Mouse (Mus musculus) forebrain, embryonic 15.5 days (tissue): ENCODE results near the gene Cspg5. TPM values are rescaled to one million over a fixed set of nuclear protein-coding genes. Genes with fewer than 3 reads are reported as not detected.

ENCODE experiments used
- ATAC-seq: fragments of 200-750 bp; cut with Nextera tagmentation; replicated peaks from 2 replicates; pipeline ENCODE4 v1.8.0; 2017; ENCODE audit warnings: mild to moderate bottlenecking, moderate TSS enrichment, moderate library complexity
- H3K27ac ChIP-seq: fragments of 300-500 bp; sonication (generic); replicated peaks from 2 replicates; pipeline ENCODE4 v1.5.1; 2015; ENCODE audit warnings: mild to moderate bottlenecking, inconsistent platforms
- H3K27me3 ChIP-seq: fragments of 300-500 bp; sonication (generic); 2 replicates; pipeline ENCODE4 v1.6.1; 2015; ENCODE audit warnings: inconsistent platforms
- H3K36me3 ChIP-seq: fragments of 300-500 bp; sonication (generic); 2 replicates; pipeline ENCODE4 v1.6.1; 2015; ENCODE audit warnings: mild to moderate bottlenecking, inconsistent platforms
- H3K4me1 ChIP-seq: fragments of 300-500 bp; sonication (generic); 2 replicates; pipeline ENCODE4 v1.6.1; 2015; ENCODE audit warnings: inconsistent platforms
- H3K4me2 ChIP-seq: fragments of 300-500 bp; sonication (generic); replicated peaks from 2 replicates; pipeline ENCODE4 v1.6.1; 2015; ENCODE audit warnings: mild to moderate bottlenecking, inconsistent platforms
- H3K4me3 ChIP-seq: fragments of 300-500 bp; sonication (generic); 2 replicates; pipeline ENCODE4 v1.5.1; 2015; ENCODE audit warnings: mild to moderate bottlenecking, inconsistent platforms
- H3K9ac ChIP-seq: fragments of 300-500 bp; sonication (generic); replicated peaks from 2 replicates; pipeline ENCODE4 v1.6.1; 2015; ENCODE audit warnings: mild to moderate bottlenecking, inconsistent platforms
- H3K9me3 ChIP-seq: fragments of 300-500 bp; sonication (generic); 2 replicates; pipeline ENCODE4 v1.6.1; 2016; ENCODE audit warnings: inconsistent platforms
- WGBS: fragments of 180-500 bp; shearing (Covaris S2); methylation state at CpG from one replicate; pipeline ENCODE4 v1.1.7; 2015; ENCODE audit warnings: mixed read lengths; 5-methylcytosine and 5-hydroxymethylcytosine counted together
- polyA plus RNA-seq: library from polyadenylated mRNA; unstranded; fragments of >200 nt; fragmentation: Nextera tagmentation; extraction: Ambion mirVana; gene quantifications from 2 replicates; pipeline ENCODE4 v1.2.1, GENCODE M21; 2015

Cspg5 gene
- 84.5 and 90.8 TPM in 2 replicates for polyA plus RNA-seq

- H3K4me2 ChIP-seq = peak within 1 kb of the TSS; percentile 95
- H3K27me3 ChIP-seq = no peaks in the 10 kb centered on the region
- H3K9ac ChIP-seq = peak within 1 kb of the TSS; percentile 65
- peaks cover 23% of the 10 kb centered on the region for H3K4me1 ChIP-seq
- ATAC-seq = no peak
- H3K27ac ChIP-seq = peak within 1 kb of the TSS; percentile 88; the same call in 1 of the 2 replicates
- no peaks in the 10 kb centered on the region for H3K9me3 ChIP-seq
- H3K36me3 ChIP-seq = peaks cover 24% of the 10 kb centered on the region
- WGBS = 83% methylated on average over 7 of the region's 7 CpGs
- peak within 1 kb of the TSS; percentile 62 for H3K4me3 ChIP-seq
Observed at GRCm38 (mm10) chr9:110243221-110243833, at the start of gene Cspg5. Cspg5 (plus strand) TSS chr9:110243783.

GRCm38 (mm10) chr9:110199870-110200269 lies 43.7 kb upstream of the Cspg5 start:
- H3K4me1 ChIP-seq = no peaks in the 10 kb centered on the region
- no peaks in the 10 kb centered on the region for H3K27me3 ChIP-seq
- H3K9ac ChIP-seq = no peak overlapping the region
- no peak overlapping the region for H3K4me3 ChIP-seq
- 91% methylated on average over 2 of the region's 2 CpGs for WGBS
- ATAC-seq = no peak
- H3K9me3 ChIP-seq = no peaks in the 10 kb centered on the region
- no peak overlapping the region for H3K4me2 ChIP-seq
- H3K27ac ChIP-seq = no peak overlapping the region
- H3K36me3 ChIP-seq = peaks cover 79% of the 10 kb centered on the region

GRCm38 (mm10) chr9:110205526-110206404 lies 37.8 kb upstream of the Cspg5 start:
- no peak overlapping the region for H3K4me3 ChIP-seq
- peaks cover 75% of the 10 kb centered on the region for H3K36me3 ChIP-seq
- WGBS = 8% methylated on average over 15 of the region's 15 CpGs
- H3K4me1 ChIP-seq = peaks cover 32% of the 10 kb centered on the region
- ATAC-seq = peak; percentile 96
- peak overlapping the region; percentile 88 for H3K27ac ChIP-seq
- no peaks in the 10 kb centered on the region for H3K27me3 ChIP-seq
- H3K9ac ChIP-seq = no peak overlapping the region
- H3K9me3 ChIP-seq = no peaks in the 10 kb centered on the region
- no peak overlapping the region for H3K4me2 ChIP-seq

- H3K9ac ChIP-seq = no peak overlapping the region
Observed at GRCm38 (mm10) chr9:110206437-110206836, 37.1 kb upstream of the Cspg5 start.

GRCm38 (mm10) chr9:110208265-110208664 lies 35.3 kb upstream of the Cspg5 start:
- WGBS = 76% methylated on average over 7 of the region's 7 CpGs
- Histone ChIP-seq H3K4me2 (no peak overlapping the region), H3K4me1 (peaks cover 32% of the 10 kb centered on the region), H3K27me3 (no peaks in the 10 kb centered on the region), H3K27ac (no peak overlapping the region), H3K9me3 (no peaks in the 10 kb centered on the region), H3K4me3 (no peak overlapping the region), H3K36me3 (peaks cover 76% of the 10 kb centered on the region), H3K9ac (no peak overlapping the region)
- ATAC-seq = no peak

More at GRCm38 (mm10) chr9:110206437-110206836, 37.1 kb upstream of the Cspg5 start:
- ATAC-seq = no peak; the same call in 1 of the 2 replicates
- Histone ChIP-seq H3K4me1 (peaks cover 32% of the 10 kb centered on the region), H3K4me2 (no peak overlapping the region), H3K36me3 (peaks cover 78% of the 10 kb centered on the region), H3K27me3 (no peaks in the 10 kb centered on the region), H3K9me3 (no peaks in the 10 kb centered on the region), H3K27ac (peak overlapping the region; percentile 88), H3K4me3 (no peak overlapping the region)
- WGBS = 26% methylated on average over 2 of the region's 2 CpGs

GRCm38 (mm10) chr9:110208967-110209366 lies 34.6 kb upstream of the Cspg5 start:
- no peak for ATAC-seq
- peaks cover 32% of the 10 kb centered on the region for H3K4me1 ChIP-seq
- no peaks in the 10 kb centered on the region for H3K9me3 ChIP-seq
- H3K9ac ChIP-seq = no peak overlapping the region
- no peaks in the 10 kb centered on the region for H3K27me3 ChIP-seq
- WGBS = 12% methylated on average over 3 of the region's 3 CpGs
- H3K27ac ChIP-seq = peak overlapping the region; percentile 56
- H3K4me2 ChIP-seq = no peak overlapping the region
- H3K4me3 ChIP-seq = no peak overlapping the region
- peaks cover 75% of the 10 kb centered on the region for H3K36me3 ChIP-seq

GRCm38 (mm10) chr9:110224273-110224672 lies 19.3 kb upstream of the Cspg5 start:
- Histone ChIP-seq H3K36me3 (peaks cover 64% of the 10 kb centered on the region), H3K27ac (no peak overlapping the region), H3K9ac (no peak overlapping the region), H3K4me1 (no peaks in the 10 kb centered on the region), H3K27me3 (no peaks in the 10 kb centered on the region), H3K4me3 (no peak overlapping the region), H3K9me3 (no peaks in the 10 kb centered on the region), H3K4me2 (no peak overlapping the region)
- no peak for ATAC-seq
- WGBS = 86% methylated on average over 4 of the region's 4 CpGs

GRCm38 (mm10) chr9:110226191-110226590 lies 17.4 kb upstream of the Cspg5 start:
- H3K27ac ChIP-seq = no peak overlapping the region
- H3K4me3 ChIP-seq = no peak overlapping the region
- no peaks in the 10 kb centered on the region for H3K27me3 ChIP-seq
- H3K4me1 ChIP-seq = no peaks in the 10 kb centered on the region
- H3K36me3 ChIP-seq = peaks cover 67% of the 10 kb centered on the region
- 91% methylated on average over 4 of the region's 4 CpGs for WGBS
- H3K9ac ChIP-seq = no peak overlapping the region
- no peaks in the 10 kb centered on the region for H3K9me3 ChIP-seq
- no peak for ATAC-seq
- H3K4me2 ChIP-seq = no peak overlapping the region

GRCm38 (mm10) chr9:110228671-110229070 lies 14.9 kb upstream of the Cspg5 start:
- Histone ChIP-seq H3K27ac (no peak overlapping the region), H3K36me3 (peaks cover 65% of the 10 kb centered on the region), H3K4me1 (no peaks in the 10 kb centered on the region), H3K9me3 (no peaks in the 10 kb centered on the region), H3K27me3 (no peaks in the 10 kb centered on the region), H3K4me3 (no peak overlapping the region), H3K9ac (no peak overlapping the region), H3K4me2 (no peak overlapping the region)
- ATAC-seq = no peak
- 90% methylated on average over 6 of the region's 6 CpGs for WGBS

- H3K9ac ChIP-seq = no peak overlapping the region
- no peaks in the 10 kb centered on the region for H3K4me1 ChIP-seq
- H3K27me3 ChIP-seq = no peaks in the 10 kb centered on the region
- H3K4me2 ChIP-seq = no peak overlapping the region
- H3K9me3 ChIP-seq = no peaks in the 10 kb centered on the region
- no peak overlapping the region for H3K27ac ChIP-seq
- 100% methylated on average over 1 of the region's 1 CpGs for WGBS
- peaks cover 65% of the 10 kb centered on the region for H3K36me3 ChIP-seq
- ATAC-seq = no peak
- H3K4me3 ChIP-seq = no peak overlapping the region
Observed at GRCm38 (mm10) chr9:110229112-110229511, 14.5 kb upstream of the Cspg5 start.

GRCm38 (mm10) chr9:110229566-110230248 lies 13.9 kb upstream of the Cspg5 start:
- H3K27ac ChIP-seq = no peak overlapping the region; the same call in 1 of the 2 replicates
- no peaks in the 10 kb centered on the region for H3K4me1 ChIP-seq
- H3K4me2 ChIP-seq = no peak overlapping the region
- H3K4me3 ChIP-seq = no peak overlapping the region
- H3K9ac ChIP-seq = no peak overlapping the region
- H3K27me3 ChIP-seq = no peaks in the 10 kb centered on the region
- no peaks in the 10 kb centered on the region for H3K9me3 ChIP-seq
- 82% methylated on average over 10 of the region's 10 CpGs for WGBS
- ATAC-seq = no peak
- H3K36me3 ChIP-seq = peaks cover 66% of the 10 kb centered on the region
